Mouse (Mus musculus) myocyte (in vitro differentiated cells): ENCODE results near the gene Tap2.

Experiments
- CEBPB ChIP-seq: IDR thresholded peaks from 2 replicates; pipeline ENCODE4 v1.6.1; 2011; ENCODE audit warnings: mild to moderate bottlenecking, moderate library complexity; ENCODE audit not compliant: poor library complexity, insufficient read depth, severe bottlenecking
- E2F4 ChIP-seq: IDR thresholded peaks from one replicate; pipeline ENCODE4 v1.6.1; 2011; ENCODE audit warnings: mild to moderate bottlenecking, control low read depth, moderate library complexity; ENCODE audit not compliant: insufficient read depth
- MYOD1 ChIP-seq, 3 experiments: IDR thresholded peaks; one replicate each; pipeline ENCODE4 v1.6.1; 2011; ENCODE audit warnings: control low read depth in 2 of 3, low read depth in 2 of 3, mild to moderate bottlenecking in 2 of 3, moderate library complexity in 1 of 3; ENCODE audit not compliant: insufficient read length in 2 of 3, control insufficient read depth in 1 of 3
- MYOG ChIP-seq, 3 experiments: IDR thresholded peaks; one replicate each; pipeline ENCODE4 v1.6.1; 2011; ENCODE audit warnings: control low read depth in 2 of 3, low read depth in 2 of 3, mild to moderate bottlenecking in 2 of 3; ENCODE audit not compliant: insufficient read length in 2 of 3, control insufficient read depth in 1 of 3, insufficient read depth in 1 of 3
- POLR2A ChIP-seq: IDR thresholded peaks from one replicate; pipeline ENCODE4 v1.6.1; 2011; ENCODE audit warnings: low read depth, mild to moderate bottlenecking, control low read depth, moderate library complexity; ENCODE audit not compliant: insufficient read length
- POLR2AphosphoS2 ChIP-seq: IDR thresholded peaks from one replicate; pipeline ENCODE4 v1.6.1; 2011; ENCODE audit warnings: low read depth, control low read depth; ENCODE audit not compliant: insufficient read length
- REST ChIP-seq: IDR thresholded peaks from one replicate; pipeline ENCODE4 v1.6.1; 2011; ENCODE audit warnings: mild to moderate bottlenecking, control low read depth, moderate library complexity; ENCODE audit not compliant: insufficient read depth, insufficient read length
- SRF ChIP-seq: IDR thresholded peaks from one replicate; pipeline ENCODE4 v1.6.1; 2011; ENCODE audit warnings: low read depth; ENCODE audit not compliant: control insufficient read depth, insufficient read length
- TCF12 ChIP-seq: IDR thresholded peaks from one replicate; pipeline ENCODE4 v1.6.1; 2011; ENCODE audit warnings: mild to moderate bottlenecking, control low read depth; ENCODE audit not compliant: poor library complexity, insufficient read depth, severe bottlenecking

DNA sequence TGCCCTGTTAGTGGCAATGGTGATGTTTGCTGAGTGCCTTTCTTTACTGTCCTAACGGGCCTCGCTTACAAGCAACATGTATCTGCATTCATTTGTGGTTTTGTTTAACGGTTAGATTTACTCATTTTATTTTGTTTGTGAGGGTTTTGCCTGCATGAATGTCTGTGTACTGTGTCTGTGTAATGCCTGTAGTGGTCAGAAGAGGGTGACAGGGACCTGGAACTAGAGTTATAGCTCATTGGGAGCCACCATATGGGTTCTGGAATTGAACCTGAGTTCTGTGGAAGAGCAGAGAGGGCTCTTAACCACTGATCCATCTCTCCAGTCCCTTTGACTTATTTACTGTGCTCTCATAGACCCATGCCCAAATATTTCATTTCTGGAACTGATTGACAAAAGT is 43.7 kb downstream of the Tap2 start:
- TF ChIP-seq SRF: no peak
- TF ChIP-seq TCF12: no peak
- TF ChIP-seq MYOG (IDR thresholded peaks at IDR 0.05; ENCODE audit: control insufficient read depth in 1 of 3, insufficient read depth in 1 of 3, insufficient read length in 2 of 3, low read depth in 2 of 3): no peak
- TF ChIP-seq CEBPB: no peak
- TF ChIP-seq POLR2A: no peak
- no peak for TF ChIP-seq MYOD1 (IDR thresholded peaks at IDR 0.05; ENCODE audit: control insufficient read depth in 1 of 3, insufficient read length in 2 of 3, low read depth in 2 of 3)
- no peak for TF ChIP-seq POLR2AphosphoS2
- TF ChIP-seq E2F4: no peak
- TF ChIP-seq REST: no peak
